Mouse (Mus musculus): ENCODE results near the gene Gm45753.
"Not testable (repeated sequence)": the region's sequence is repeated elsewhere in the genome, so short reads cannot be mapped to it uniquely, and the experiment has no call there.

Gene Gm45753

DNA sequence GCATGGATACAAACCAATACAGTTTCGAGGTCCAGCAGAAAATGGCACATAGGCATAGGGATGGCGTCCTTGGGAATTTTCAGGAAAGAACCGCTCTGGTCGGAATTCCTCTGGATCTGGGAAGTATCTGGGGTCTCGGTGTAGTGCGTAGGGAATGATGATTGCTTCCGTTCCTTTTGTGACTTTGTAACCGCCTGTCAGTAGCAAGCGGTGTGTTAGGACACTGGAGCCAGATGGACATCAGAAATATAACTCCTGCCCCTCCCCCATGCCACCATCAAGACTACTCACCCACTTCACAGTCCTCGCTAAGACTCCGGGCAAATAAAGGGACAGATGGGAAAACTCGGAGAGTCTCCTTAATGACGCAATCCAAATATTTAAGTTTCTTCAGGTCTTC is at the start of gene Gm45753:
Gm45753 (minus strand) TSS at position 101 of the 400 bp plus-strand sequence.
- no peak for DNase-seq (ENCODE audit: low read depth)

DNA sequence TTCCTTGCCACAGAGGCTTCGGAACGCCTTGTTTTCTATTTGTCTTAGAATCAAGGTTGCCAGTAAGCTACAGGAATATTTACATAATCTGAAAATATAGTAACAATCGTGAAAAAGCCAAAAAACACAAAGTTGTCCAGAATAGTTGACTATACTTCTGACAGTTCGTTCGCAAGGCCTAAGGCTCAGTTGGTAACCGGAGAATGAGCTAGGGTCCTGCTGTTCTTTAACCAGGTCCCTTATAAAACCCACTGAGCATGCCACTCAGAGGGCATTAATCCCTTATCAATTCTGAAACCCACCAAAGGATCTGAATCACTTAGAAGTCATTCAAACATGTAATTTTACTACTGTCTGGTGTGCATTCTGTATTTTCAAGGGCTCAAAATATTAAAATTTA is 47.5 kb upstream of the Gm45753 start:
- DNase-seq (ENCODE audit: low read depth), result no peak

DNA sequence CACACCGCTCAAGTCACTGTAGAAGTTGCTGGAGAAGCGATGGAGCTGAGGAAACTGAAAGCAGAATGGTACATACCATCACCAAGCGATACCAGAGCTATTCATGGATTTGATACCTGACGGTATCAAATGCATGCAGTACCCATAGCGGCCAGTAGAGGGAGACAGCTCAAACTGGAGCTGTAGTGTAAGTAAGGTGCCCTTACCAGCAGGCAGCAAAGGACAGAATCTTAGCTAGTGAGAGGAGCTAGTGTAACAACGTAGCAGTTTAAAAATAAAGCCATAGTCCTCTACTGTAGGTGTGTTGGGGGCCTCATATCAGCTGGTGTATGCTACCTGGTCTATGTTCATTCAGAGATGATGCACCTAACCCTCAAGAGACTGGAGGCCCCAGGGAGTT is 36.8 kb upstream of the Gm45753 start:
- DNase-seq (ENCODE audit: low read depth), result peak; percentile 79

DNA sequence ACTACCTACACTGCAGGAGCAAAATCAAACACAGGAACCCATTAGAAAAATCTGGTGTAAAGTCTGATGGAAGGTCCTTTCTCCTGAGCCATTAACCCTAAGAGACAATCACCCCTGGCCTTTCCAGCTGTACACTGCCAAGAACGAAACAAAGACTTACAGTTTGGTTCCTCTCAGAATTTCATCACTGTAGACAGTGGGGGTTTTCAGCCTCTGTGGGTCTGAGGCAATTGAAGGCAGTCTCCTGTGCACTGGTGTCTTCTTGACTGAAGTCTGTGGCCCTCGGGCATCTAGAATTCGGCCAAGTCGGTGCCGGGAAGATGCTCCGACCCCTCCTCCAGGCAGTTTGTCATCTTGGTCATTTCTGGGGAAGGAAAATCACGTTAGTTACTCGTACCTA is 36.0 kb upstream of the Gm45753 start:
- no peak for DNase-seq (ENCODE audit: low read depth)

DNA sequence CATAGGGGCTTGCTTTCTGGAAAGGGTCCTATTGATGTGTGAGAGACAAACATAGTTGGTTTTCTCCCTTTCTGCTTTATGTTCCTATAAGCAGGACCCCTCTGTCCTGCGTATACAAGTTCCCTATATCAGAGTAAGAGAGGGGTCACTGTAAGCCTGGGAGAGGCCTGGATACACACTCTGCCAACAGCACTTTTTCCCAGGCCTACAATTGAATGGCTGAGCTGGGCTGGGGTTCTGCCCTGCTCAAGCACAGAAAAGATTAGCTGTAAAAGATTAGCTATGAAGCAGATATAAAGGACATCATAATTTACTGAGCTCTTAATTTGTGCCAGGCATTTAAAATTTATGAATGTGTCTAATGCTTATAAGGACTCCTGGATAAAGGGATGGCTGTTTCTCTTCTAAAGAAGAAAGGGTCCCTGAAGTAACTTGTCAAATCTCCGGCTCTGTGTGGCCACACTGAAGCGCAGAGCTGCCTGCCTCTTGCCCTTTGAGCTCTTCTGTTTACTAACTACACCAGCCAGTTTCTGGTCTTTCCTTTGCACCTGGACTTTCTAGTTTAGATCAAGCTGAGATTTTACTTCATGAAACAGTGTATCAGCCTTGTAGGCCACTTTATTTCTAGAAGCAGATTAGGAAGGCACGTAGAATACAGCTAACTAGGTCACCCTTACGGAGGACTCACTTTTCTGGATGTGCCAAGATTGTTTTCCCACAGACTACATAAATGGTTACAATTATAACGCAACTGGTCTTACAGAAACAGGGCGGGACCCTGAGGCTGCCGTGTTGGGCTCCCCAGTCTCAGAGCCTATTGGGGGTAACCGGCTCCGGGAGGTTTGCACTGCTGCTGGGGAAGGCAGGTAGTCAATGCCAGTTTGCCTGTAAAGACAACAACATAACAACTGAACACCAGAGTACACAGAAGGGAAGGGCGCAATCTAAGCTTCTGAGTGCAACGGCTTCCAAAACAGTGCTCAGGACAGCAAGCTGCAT is 33.7 kb upstream of the Gm45753 start:
- no peak for DNase-seq (ENCODE audit: low read depth)

DNA sequence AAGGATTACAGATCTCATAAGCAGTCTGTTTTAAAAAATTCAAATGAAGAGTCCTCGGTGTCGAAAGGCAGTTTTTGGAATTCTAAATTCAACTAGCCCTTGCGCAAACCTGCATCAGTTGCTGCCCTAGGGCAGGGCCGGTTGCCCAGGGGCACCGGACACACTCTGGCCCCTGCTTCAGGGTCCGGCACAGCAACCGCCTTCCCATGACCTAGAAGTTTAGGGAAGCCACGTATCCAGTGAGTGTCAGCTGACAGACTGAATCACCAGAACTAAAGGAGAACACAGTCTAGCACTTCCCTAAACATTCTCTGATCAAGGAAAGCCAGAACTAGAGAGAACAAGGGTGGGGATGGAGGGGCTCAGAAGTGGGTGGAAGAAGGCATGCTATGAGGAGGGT is 25.2 kb upstream of the Gm45753 start:
- no peak for DNase-seq (ENCODE audit: low read depth)

DNA sequence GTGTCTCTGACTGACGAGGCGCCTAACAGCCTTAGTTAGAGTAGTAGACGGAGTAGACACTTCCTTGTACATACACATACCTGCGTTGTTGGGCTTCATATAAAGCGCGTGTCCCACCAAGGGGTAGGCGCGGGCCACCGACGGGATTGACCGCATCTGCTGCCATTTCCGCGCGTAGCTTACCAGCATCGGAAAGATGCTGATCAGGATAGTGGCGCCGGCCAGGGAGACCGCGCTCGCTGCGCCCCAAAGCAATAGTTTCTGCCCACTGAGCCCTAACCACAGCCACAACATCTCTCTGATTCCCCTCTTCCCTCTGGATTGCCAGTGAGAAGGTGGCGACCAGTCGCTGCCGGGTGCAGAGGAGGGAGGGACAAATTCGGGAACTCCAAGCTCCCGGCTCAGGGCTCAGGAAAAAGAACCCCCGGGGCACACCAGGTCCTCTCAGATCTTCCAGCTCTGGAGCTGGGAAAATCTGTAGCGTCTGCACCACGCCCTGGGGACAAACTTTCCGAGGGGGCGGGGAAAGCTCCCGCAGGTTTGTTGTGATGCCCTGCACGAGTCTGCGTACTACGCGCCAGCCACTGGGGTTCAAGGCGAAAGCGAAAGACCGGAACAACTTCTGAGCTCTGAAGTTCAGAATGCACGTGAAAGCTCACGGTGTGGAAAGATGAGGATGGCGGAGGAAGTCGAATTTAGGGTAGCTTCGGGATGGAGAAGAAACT is 24.6 kb upstream of the Gm45753 start, which contains the start of gene Cyp4v3:
Cyp4v3 (minus strand) TSS at position 532 of the 725 bp plus-strand sequence.
- peak; percentile 77 for DNase-seq (ENCODE audit: low read depth)

DNA sequence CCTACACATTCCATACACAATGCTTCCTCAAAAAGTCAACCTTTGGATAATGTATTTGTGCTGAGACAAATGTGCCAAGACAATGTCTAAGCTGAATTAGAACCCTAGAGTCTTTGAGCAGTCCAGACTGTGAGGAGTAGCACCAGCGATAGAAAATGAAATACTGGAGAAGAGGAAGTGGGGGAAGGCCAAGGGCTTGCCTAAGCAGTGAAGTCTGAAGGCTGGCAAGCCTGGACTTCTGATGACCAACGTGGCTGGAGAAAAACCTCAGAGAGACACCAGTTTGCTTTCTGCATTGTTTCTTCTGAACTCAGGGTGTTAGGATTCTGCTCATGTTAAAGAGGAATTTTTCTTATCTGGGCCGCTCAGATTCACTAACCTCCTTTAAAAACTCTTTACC is 22.6 kb upstream of the Gm45753 start:
- no peak for DNase-seq (ENCODE audit: low read depth)

DNA sequence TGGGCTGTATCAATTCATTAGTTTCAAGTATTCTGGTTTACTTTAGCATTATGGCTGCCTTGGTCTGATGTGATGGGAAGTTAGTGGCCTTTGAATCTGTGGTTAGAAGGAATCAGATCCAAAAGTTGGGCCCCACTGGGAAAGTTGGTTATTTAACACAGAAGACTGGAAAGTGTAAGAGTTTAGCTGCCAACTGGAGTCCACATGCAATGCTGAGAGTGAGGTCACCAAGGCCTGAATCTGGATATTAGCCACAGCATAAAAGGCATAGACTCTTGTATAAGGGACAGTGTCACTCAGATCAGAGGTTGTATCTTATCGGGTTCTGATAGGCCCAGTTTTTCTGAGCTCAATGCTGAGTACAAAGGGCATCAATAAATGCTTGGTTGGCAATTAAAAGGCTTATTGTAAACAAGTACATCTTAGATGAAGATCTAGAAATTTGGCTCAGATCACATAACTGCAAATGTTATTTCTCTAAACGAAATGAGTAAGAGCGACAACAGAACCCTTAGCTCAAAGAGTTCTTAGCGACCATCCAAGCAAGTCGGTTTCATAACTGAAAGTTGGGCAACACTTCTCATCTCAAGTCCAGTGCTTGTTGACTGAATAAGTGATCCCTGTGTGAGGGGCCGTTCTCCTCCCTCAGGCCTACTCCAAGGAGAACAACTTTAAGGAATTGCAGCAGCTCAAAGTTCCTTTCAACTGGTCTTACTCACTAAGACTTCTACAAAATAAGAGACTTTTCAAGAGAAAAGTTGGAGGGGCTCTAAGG is 21.1 kb upstream of the Gm45753 start:
- DNase-seq (ENCODE audit: low read depth), result no peak

DNA sequence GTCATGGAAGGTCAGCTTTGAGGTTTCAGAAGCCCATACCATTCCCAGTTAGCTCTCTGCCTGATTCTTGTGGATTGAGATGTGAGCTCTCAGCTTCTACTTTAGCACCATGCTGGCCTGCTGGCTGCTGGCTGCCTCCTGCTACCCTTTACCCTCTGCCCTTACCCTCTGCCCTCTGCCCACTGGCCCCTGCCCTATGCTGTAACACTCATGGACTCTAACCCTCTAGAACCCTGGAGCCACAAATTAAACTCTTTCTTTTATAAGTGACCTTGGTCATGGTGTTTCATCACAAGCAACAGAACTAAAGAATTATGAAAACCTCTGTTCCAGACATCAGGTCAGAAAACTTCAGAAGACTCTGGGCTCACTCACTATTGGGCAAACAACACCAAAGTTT is 18.8 kb upstream of the Gm45753 start:
- not testable (repeated sequence) for DNase-seq (ENCODE audit: low read depth)

DNA sequence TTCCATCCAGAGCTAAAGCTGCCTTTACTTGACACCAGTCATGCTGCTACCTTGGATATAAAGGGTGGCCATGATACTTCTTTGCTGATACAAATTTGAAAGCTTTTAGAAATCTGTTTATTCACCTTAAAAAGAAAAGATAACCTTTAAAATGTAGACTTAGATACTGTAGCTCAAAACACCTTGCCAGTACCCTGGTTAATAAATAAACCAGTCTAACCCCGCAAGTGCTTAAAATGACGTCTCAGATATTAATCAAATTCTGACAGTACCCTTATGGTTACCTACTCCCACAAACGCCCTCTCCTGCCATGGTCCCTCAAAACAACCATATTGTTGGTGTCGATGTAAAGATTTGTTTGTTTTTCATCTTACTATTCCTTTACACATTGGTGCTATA is 15.9 kb upstream of the Gm45753 start:
- no peak for DNase-seq (ENCODE audit: low read depth)

DNA sequence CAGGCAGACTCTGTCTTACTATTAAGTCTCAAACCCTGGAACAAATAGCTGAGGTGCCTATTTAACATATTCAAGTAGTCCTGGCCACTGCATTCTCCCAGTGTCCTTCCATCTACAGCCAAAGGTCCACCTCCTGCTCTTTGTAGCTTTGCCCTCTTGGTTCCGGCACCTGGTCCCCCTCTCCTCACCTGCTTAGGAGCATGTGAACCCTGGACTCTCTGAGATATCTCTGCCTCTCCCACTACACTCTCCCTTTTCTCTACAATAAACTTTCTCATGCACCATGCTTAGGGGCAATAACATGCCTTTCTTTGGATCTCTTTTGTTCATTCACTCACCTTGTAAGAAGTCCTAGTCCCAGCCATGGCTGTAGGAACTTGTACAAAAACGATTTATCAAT is 13.1 kb upstream of the Gm45753 start:
- DNase-seq (ENCODE audit: low read depth), result no peak

DNA sequence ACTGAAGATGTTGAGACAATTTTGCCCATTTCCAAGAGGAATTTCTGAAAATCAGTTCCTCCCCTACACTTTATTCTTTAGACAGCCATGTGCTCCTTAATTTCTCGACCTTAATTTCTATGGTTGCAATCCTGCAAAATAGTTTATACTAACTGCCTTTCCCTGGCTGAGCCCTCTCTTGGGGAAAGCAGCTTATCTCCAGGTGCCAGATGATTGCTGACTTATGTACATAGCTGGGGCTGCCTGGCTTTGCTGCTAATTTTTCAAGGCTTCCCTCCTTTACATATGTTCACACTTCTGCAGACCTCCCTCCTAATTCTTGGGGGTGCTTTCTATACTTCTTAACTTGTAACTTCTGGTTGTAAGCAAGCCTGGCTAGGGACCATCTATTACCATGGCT is 12.7 kb upstream of the Gm45753 start:
- DNase-seq (ENCODE audit: low read depth), result no peak

DNA sequence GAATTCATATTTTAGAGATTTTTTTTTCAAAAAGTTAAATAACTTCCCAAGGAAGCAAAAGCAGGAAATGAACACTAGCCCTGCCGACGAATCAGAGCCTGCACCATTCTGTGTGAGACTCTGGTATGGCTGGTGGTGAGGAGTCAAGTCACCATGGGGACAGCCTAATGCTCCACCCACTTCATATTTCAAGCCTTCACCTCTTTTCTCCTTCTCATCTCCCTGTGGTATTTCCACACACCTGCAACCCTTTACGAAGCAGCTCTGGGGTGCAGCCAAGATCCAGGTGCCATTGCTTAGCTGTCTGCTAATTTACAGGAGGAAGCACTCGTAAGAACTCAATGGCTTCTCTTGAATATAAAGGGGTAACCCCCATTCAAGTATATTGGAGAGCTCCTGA is 2.7 kb upstream of the Gm45753 start:
- no peak for DNase-seq (ENCODE audit: low read depth)

DNA sequence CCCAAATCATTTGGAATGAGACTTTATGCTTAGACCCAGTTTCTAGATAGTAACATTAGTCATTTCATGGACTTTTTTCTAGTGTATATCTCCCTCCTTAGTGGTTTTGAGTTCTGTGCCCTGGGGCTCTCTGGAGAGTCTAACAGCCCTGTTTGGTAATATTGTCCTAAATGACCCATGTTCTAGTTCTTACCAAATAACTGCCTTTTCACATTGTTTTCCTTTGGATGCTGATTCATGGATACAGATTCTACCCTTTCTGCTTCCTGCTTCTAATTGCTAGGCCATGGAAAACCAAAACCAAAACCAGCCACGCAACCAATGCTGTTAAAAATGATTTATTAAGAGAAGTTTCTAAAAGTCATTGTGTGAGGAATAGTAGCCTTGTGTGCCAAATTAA is 2.8 kb downstream of the Gm45753 start:
- DNase-seq (ENCODE audit: low read depth), result no peak

DNA sequence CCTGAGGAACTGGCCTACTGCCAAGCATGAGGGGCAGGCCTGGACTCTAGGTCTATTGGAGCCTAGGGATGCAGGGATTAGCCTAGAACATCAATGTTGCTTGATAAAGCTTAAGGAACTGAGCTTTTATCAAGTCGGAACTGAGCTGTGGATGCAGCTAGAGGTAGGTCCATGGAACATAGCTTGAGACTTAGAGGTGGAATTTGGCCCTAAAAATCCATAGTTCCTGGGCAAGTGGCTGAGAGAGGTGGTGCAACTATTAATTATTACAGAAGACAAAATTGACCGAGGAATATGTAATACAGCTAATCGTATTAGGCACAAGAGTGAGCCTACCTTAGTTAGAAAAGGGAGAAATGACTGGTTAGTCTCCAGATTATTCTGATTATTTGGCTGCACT is 3.9 kb downstream of the Gm45753 start:
- no peak for DNase-seq (ENCODE audit: low read depth)

DNA sequence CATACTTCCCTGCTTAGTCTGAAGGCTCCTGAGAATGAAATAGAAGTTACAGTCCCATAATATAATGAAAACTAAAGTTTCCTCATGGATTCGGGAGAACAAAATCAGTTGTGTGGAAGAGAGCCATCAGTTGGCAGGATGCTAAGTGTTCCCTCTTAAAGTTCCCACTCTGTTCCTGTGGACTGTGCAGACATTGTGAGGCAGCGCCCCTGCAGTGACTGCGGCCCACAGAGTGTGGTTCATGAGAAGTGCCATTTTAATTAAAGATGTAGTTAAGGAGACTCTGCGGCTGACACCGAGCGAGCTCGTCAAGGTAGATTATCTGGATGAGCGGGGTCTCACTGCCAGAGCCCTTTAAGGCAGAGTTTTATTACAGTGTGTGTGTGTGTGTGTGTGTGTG is 5.9 kb downstream of the Gm45753 start:
- DNase-seq (ENCODE audit: low read depth), result no peak

DNA sequence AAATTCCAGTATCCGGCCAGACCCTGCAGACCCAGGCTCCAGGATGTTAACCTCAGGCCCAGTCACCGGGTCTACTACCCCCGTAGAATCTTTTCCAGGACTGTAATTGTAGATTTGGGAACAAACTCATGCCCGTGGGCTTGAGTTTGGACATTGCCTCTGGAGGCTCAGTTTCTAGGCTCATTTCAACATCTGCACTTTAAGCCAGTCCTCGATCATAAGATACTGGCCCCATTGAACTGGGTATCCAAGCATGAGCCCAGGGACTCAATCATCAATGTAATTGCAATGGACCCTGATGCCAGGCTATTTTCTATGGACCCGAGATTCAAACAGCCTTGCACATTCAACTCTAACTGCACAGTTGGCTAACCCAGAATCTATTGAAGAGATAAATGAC is 13.0 kb downstream of the Gm45753 start:
- no peak for DNase-seq (ENCODE audit: low read depth)

DNA sequence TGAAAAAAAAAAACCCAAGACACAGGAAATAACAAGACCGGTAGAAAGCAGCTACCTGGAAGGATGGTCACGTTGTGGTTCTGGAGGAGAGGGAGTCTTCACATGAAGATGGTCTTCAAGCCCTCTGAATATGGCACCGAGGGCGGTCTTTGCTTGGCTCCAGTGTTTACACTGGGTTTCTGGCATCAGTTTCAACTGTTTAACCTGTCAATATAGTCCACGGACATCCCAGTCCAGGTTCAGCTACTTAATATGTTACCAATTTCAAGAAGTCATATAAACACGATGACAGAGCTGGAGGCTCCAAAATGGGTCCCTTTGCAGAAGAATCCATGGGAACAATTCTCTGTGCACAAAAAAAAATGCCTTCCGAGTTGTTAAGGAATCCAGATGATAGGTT is 13.6 kb downstream of the Gm45753 start, which contains the start of gene Klkb1:
Klkb1 (minus strand) TSS at position 173 of the 400 bp plus-strand sequence.
- DNase-seq (ENCODE audit: low read depth), result no peak

DNA sequence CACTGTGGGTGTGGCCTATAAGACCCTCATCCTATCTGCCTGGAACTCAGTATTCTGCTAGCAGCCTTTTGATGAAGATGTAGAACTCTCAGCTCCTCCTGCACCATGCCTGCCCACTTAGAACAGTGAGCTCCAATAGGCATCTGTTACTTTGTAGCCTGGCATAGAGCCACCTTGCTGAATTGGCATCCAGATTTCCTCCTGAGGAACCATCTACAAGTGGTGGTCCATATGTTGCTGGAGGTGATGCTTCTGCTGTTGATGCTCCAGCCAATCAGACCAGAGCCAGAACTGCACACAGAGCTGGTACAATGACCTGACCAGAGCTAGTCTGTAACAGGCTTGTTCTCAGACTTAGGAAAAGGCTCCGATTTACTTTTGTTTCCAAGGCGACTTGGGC is 16.5 kb downstream of the Gm45753 start:
- DNase-seq (ENCODE audit: low read depth), result no peak

DNA sequence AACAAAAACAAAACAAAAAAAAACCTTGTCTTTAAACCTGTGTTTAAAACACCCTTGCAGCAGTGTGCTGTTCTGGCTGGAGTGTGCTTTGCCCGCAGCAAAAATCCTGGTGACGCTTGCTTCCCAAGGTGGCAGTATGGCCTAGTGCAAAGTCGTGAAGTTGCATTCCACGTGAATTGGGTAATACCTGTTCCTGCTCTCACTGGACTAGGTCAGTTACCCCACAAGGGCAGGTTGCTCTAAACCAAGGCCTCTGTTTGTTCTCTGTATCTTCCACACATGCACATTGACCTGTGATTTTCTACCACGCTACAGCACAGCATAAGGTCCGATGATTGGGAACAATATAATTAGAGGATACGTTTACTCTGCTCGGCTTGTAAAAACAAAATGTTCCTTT is 26.6 kb downstream of the Gm45753 start:
- DNase-seq (ENCODE audit: low read depth), result no peak

DNA sequence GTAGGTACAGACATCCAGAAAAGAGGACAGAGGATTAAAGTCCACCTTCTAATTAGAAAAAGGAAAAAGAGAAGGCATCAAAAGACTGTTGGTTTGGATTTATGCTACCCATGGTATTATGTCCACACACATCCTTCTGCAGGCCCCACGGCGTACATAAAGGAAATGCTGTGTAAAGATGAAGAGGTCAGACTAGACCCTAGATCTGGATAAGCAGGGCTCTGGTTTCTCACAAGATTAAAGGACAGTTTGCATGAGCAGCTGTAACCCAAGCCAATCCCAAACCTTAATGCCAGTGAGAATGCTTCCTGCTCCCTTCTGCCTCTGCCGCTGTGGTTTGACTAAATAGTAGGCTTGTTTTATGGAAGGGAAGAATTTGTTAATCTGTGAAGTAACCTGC is 30.8 kb downstream of the Gm45753 start:
- DNase-seq (ENCODE audit: low read depth), result no peak
